Mouse (Mus musculus) cortical plate, adult 2 months (tissue): Measurements from ENCODE around the gene Col15a1. TPM values are rescaled to one million over a fixed set of nuclear protein-coding genes. Genes with fewer than 3 reads are reported as not detected.
A peak's percentile ranks its signal among the peaks of the same experiment; 100 is the strongest.

ENCODE experiments used
- H3K27ac ChIP-seq: fragments of 200-500 bp; 2 replicates; pipeline ENCODE4 v1.5.1; 2012; ENCODE audit warnings: low read length, control low read depth, inconsistent platforms; ENCODE audit not compliant: insufficient read depth
- H3K4me1 ChIP-seq: fragments of 200-500 bp; 2 replicates; pipeline ENCODE4 v1.6.1; 2011; ENCODE audit warnings: low read length; ENCODE audit not compliant: control insufficient read depth, insufficient read depth
- H3K4me3 ChIP-seq: fragments of 200-500 bp; 2 replicates; pipeline ENCODE4 v1.5.1; 2011; ENCODE audit warnings: mild to moderate bottlenecking, low read length, control low read depth; ENCODE audit not compliant: insufficient read depth
- CTCF ChIP-seq: fragments of 200-500 bp; IDR thresholded peaks from 2 replicates; pipeline ENCODE4 v1.5.1; 2011; ENCODE audit warnings: mild to moderate bottlenecking, control low read depth, low read length; ENCODE audit not compliant: insufficient read depth; ENCODE audit errors: extremely low read depth
- POLR2A ChIP-seq: fragments of 200-500 bp; IDR thresholded peaks from 2 replicates; pipeline ENCODE4 v1.6.1; 2011; ENCODE audit warnings: mild to moderate bottlenecking, low read length, control low read depth; ENCODE audit not compliant: insufficient read depth; ENCODE audit errors: extremely low read depth
- polyA plus RNA-seq: library from polyadenylated mRNA; depleted of rRNA; stranded (reverse); fragments of >200 nt; gene quantifications from 2 replicates; pipeline ENCODE4 v1.2.3, GENCODE M21; 2012

Col15a1 gene
- polyA plus RNA-seq, 1 experiment, result 11.7 TPM

DNA sequence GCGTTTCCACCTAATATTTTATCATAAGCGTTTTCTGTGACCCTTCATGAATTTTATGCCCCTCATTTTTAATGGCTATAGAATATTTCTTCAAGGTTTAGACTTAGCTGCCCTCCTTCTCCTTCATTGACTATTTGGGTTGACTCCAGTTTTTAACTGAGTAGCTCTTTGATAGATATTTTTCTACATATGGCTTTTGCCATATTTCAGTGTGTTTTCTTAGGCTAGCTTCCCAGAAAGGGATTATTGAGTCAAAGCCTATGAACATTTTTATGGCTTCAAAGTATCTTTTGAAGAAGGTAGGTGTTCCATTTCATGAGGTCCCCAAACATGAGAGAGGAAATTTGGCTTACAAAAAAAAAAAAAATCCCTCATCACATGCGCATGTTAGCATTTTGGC lies 11.8 kb upstream of the Col15a1 start:
- Histone ChIP-seq H3K4me1 (no peaks in the 10 kb centered on the region), H3K27ac (no peak overlapping the region), H3K4me3 (no peak overlapping the region)
- TF ChIP-seq CTCF (no peak), POLR2A (no peak)

DNA sequence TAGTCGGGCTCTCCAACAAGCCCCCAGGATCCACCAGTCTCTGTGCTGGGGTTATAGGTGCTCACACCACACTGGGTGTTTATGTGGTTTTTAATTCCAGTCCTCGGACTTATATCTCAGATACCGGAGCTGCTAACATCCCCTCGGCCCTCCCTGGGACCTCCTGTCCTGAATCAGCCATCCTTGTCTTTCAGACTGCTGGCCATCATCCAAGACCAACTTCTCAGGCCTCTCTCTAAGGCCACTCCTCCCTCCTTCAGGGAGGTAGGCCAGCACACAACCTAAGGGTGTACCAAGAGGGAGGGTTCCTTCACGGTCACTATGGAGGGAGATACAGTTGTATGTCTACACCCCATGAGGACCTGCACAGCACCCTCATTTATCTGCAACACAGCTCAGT lies 4.3 kb upstream of the Col15a1 start:
- H3K4me3 ChIP-seq, result no peak overlapping the region
- no peaks in the 10 kb centered on the region for H3K4me1 ChIP-seq
- no peak overlapping the region for H3K27ac ChIP-seq
- TF ChIP-seq POLR2A (no peak), CTCF (no peak)

DNA sequence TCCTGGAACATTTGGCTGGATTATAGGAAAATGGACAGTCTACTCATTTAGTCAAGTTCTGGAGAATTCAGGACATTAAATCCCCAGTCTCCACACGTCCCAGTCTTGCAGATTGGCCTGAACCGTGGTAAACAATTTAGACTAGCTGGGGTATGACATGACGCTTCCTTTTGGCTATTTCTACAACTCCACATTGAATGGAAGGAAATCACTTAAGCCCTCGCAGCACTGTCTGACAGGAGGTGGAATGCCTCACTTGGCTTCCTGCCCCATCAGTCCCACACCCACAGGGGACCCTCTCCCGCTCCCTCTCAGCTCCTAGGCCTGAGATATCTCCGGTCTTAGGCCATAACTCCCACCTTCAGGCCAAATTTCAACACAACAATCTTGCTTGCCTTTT lies 2.1 kb upstream of the Col15a1 start:
- TF ChIP-seq POLR2A (no peak), CTCF (no peak)
- H3K27ac ChIP-seq, result no peak overlapping the region
- no peak overlapping the region for H3K4me3 ChIP-seq
- no peaks in the 10 kb centered on the region for H3K4me1 ChIP-seq

DNA sequence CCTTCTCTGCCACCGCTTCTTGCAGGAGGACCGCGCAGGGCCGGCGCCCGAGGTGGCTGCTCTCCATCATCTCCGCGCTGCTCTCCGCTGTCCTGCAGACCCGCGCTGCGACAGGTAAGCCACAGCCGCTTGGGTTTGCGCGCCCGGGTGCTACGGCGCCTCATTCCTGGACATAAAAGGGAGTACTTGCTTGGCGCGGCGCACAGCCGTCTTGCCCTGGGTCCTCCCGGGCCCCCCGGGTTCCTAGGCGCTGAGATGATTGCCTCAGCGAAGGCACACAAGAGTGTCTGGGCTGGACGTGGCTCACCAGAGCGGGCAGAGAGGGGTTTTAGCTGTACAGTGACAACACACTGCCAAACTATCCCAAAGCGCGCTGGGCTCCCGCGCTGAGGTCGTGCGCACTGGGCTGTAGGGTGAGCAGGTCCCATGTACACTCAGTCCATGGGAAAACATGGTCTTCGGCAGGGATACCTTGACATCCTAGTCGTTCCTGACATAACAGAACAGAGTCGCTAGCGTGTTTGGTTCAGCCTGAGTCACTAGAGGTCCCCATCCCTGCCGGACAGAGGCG lies 545 bp downstream of the Col15a1 start:
- Histone ChIP-seq H3K4me3 (peak overlapping the region; percentile 38), H3K27ac (no peak overlapping the region), H3K4me1 (no peaks in the 10 kb centered on the region)
- TF ChIP-seq POLR2A (no peak), CTCF (no peak)

DNA sequence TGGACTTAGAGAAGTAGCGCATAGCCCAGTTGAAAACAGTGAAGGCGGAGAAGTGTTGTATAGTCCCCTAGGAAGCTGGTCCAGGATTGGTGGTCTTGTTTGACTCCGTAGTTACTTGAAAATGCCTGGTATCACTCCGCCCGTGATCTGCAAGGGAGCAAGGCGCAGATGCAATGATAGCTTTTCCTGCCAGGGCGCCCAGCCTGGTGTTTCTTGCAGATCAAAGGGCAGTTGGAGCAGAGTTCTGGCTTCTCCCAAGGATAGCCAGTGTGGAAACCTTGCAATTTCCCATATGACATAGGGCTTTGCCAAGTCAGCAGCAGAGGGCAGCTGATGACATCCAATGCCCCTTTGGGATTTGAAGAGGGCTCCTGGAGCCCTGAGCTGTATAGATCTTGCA lies 1.5 kb downstream of the Col15a1 start:
- H3K4me3 ChIP-seq, result no peak overlapping the region
- H3K4me1 ChIP-seq, result no peaks in the 10 kb centered on the region
- no peak for TF ChIP-seq CTCF
- no peak for TF ChIP-seq POLR2A
- H3K27ac ChIP-seq, result no peak overlapping the region

DNA sequence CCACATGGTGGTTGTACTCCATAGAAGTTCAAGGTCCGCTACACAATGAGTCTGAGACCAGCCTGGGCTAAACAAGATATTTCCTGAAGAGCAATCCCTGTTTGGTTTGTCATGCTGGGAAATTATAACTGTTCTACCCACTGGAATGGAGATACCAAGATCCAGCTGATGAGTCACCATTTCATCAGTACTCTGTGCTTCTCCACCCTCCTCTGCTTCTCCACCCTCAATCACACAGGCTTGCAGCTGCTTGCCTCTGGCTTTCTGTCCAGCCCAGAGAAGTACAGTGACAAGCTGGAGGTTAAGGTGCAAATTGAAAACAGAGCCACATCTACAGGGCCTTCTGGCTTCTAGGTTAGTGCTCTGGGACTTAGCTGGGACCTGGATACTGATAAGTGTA lies 10.9 kb downstream of the Col15a1 start:
- Histone ChIP-seq H3K27ac (no peak overlapping the region), H3K4me3 (no peak overlapping the region), H3K4me1 (no peaks in the 10 kb centered on the region; the same call in 1 of the 2 replicates)
- no peak for TF ChIP-seq CTCF
- no peak for TF ChIP-seq POLR2A

DNA sequence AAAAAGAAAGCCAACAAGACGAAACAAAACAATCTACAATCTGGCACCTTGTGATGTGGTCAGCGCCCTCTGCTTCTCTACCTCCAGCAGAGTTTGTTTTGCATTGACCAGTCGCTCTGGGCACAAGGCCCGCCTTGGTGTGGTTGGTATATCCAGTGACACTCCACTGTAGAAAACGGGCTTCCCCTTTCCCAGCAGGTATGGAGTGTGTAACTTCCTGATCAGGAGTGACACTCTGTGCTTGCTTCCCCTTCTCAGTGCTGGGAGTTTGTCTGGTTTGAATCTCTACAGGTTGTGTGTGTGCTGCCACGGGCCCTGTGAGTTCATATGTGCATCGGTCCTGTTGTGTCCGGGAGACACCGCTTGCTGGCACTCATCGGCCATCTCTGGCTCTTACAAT lies 11.4 kb downstream of the Col15a1 start:
- TF ChIP-seq CTCF, result no peak
- no peak for TF ChIP-seq POLR2A
- Histone ChIP-seq H3K4me3 (no peak overlapping the region), H3K4me1 (no peaks in the 10 kb centered on the region; the same call in 1 of the 2 replicates), H3K27ac (no peak overlapping the region)

DNA sequence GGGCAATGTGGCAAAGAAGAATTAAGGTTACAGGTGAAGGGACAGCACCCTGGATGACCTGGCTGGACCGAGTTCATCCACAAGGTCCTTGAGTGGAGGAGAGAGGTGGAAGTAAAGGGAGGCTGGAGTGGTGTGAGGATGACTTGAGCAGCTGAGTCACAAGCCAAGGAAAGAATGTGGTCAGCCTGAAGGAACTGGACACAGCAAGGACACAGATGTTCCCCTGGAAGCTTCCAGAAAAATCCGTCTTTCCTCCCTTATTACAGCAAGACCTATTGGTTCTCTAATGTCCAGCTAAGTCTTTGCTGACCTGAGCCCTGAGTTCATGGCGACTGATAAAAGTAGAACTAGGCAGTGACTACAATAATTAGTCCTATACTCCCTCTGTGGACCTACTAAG lies 12.6 kb downstream of the Col15a1 start:
- Histone ChIP-seq H3K4me1 (no peaks in the 10 kb centered on the region; the same call in 1 of the 2 replicates), H3K4me3 (no peak overlapping the region), H3K27ac (no peak overlapping the region)
- TF ChIP-seq POLR2A (no peak), CTCF (no peak)

DNA sequence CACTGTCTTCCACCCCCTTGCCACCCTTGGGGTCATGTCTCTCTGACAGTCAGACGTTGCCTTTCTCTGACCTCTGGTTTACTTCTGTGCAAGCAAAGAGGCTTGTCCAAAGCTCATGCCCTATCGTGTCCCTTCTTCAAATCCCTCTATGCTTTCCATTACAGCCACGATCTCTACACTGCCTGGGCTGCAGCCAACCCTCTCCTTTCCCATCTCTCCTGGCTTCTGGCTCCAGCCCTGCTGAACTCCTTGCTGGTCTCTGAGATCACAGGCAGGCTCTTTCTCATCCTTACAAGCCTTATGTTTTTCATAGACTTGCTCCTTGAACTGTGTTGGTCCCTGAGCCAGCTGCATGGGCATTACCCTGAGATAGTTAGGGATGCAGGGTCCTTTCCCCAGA lies 14.2 kb downstream of the Col15a1 start:
- Histone ChIP-seq H3K4me3 (no peak overlapping the region), H3K27ac (no peak overlapping the region), H3K4me1 (peaks cover 4% of the 10 kb centered on the region)
- TF ChIP-seq POLR2A, result no peak
- TF ChIP-seq CTCF, result no peak

DNA sequence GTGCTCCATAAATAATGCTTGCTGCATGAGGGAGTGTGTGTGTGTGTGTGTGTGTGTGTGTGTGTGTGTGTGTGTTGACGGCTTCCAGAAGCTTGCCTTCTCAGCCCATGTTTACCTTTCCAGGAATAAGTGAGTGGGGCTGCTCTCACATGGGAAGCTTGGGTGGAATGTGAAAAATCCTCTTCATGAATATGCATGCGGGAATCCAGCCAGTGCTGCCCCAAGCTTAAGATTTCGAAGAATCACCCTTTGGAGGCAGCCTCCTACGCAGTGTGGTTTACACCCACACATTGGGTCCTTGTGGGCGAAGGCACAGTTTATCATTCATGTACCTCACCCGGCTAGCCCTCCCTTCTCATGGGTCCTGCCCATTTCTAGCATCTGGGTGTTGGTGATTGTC lies 18.0 kb downstream of the Col15a1 start:
- Histone ChIP-seq H3K27ac (no peak overlapping the region), H3K4me3 (no peak overlapping the region), H3K4me1 (peaks cover 7% of the 10 kb centered on the region)
- TF ChIP-seq POLR2A (no peak), CTCF (no peak)

DNA sequence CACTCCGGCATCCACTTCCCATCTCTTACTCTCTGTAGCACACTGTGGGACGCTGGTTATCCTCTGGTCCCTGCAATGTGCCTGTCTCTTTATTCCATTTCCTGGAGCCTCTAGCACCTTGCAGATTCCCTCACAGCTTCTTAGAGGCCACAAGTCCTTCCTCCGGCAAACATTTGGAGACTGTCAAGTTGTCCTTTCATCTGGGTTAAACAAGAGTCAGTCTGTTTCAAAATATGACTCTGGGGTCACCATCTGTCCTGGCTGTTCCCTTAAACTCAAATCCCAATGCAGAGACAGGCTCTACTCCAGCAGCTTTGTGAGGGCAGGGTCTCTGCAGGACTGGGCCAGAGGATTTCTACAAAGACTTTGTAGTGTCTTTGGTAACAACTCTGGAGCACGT lies 19.1 kb downstream of the Col15a1 start:
- H3K27ac ChIP-seq, result no peak overlapping the region
- no peak overlapping the region for H3K4me3 ChIP-seq
- H3K4me1 ChIP-seq, result peaks cover 7% of the 10 kb centered on the region
- TF ChIP-seq POLR2A (no peak), CTCF (no peak)
